Mouse (Mus musculus) embryo, embryonic 11.5 days (tissue): ENCODE results near the gene 1600014C10Rik.
A peak's percentile ranks its signal among the peaks of the same experiment; 100 is the strongest.

Experiments
- DNase-seq: peaks from one replicate; pipeline ENCODE4 v3.0.0-alpha.2; 2012; ENCODE audit warnings: low read depth, low spot score

Gene 1600014C10Rik

GRCm38 (mm10) chr7:38183709-38184417, 846 bp downstream of the 1600014C10Rik start:
- peak; percentile 82 for DNase-seq

- no peak for DNase-seq
Observed at GRCm38 (mm10) chr7:38184418-38184745, 1.4 kb downstream of the 1600014C10Rik start.

GRCm38 (mm10) chr7:38184786-38185185, 1.8 kb downstream of the 1600014C10Rik start:
- no peak for DNase-seq

GRCm38 (mm10) chr7:38186861-38187260, 3.8 kb downstream of the 1600014C10Rik start:
- DNase-seq, result no peak

GRCm38 (mm10) chr7:38187796-38188195, 4.8 kb downstream of the 1600014C10Rik start:
- no peak for DNase-seq

GRCm38 (mm10) chr7:38188281-38189075, 5.5 kb downstream of the 1600014C10Rik start:
- no peak for DNase-seq

- DNase-seq, result no peak
Observed at GRCm38 (mm10) chr7:38189136-38189982, 6.3 kb downstream of the 1600014C10Rik start.

GRCm38 (mm10) chr7:38190056-38190835, 7.2 kb downstream of the 1600014C10Rik start:
- DNase-seq, result no peak

- no peak for DNase-seq
Observed at GRCm38 (mm10) chr7:38191146-38191545, 8.1 kb downstream of the 1600014C10Rik start.

GRCm38 (mm10) chr7:38191571-38191970, 8.6 kb downstream of the 1600014C10Rik start:
- no peak for DNase-seq

- DNase-seq, result no peak
Observed at GRCm38 (mm10) chr7:38199907-38200605, 17.0 kb downstream of the 1600014C10Rik start.

- peak; percentile 88 for DNase-seq
Observed at GRCm38 (mm10) chr7:38200606-38201289, 17.7 kb downstream of the 1600014C10Rik start.

GRCm38 (mm10) chr7:38201290-38201658, 18.3 kb downstream of the 1600014C10Rik start:
- DNase-seq, result no peak

- no peak for DNase-seq
Observed at GRCm38 (mm10) chr7:38204314-38204713, 21.3 kb downstream of the 1600014C10Rik start.

- DNase-seq, result no peak
Observed at GRCm38 (mm10) chr7:38205801-38206200, 22.8 kb downstream of the 1600014C10Rik start.

GRCm38 (mm10) chr7:38206564-38206963, 23.5 kb downstream of the 1600014C10Rik start:
- no peak for DNase-seq

- DNase-seq, result no peak
Observed at GRCm38 (mm10) chr7:38208969-38209368, 26.0 kb downstream of the 1600014C10Rik start.

- no peak for DNase-seq
Observed at GRCm38 (mm10) chr7:38209478-38210152, 26.6 kb downstream of the 1600014C10Rik start.

- DNase-seq, result no peak
Observed at GRCm38 (mm10) chr7:38212651-38213062, 29.6 kb downstream of the 1600014C10Rik start.
